Mouse (Mus musculus): ENCODE measurements around the gene Zfp646. TPM values are rescaled to one million over a fixed set of nuclear protein-coding genes. Genes with fewer than 3 reads are reported as not detected.

Gene Zfp646
- total RNA-seq, 2 experiments from 2014 or later = 38.4 to 40.8 TPM

Other genes with a start within 250 kb of the Zfp646 start
- 50.9 and 81.5 TPM in 2 replicates for gene Bcl7c, start 167.3 kb upstream of the Zfp646 start, total RNA-seq (2014; fragmentation: Nextera tagmentation)
- 39.3 and 57.5 TPM in 2 replicates for gene Bcl7c, start 167.3 kb upstream of the Zfp646 start, total RNA-seq (2017)
- gene Ctf1, start 163.5 kb upstream of the Zfp646 start, total RNA-seq (2014; fragmentation: Nextera tagmentation) = 0.73 and 1.2 TPM in 2 replicates
- 0.90 and 3.2 TPM in 2 replicates for gene Ctf1, start 163.5 kb upstream of the Zfp646 start, total RNA-seq (2017)
- not detected in 2 replicates for gene Ctf2, start 144.1 kb upstream of the Zfp646 start, total RNA-seq (2014; fragmentation: Nextera tagmentation)
- 0.31 TPM in 1 of 2 replicates, not detected in the other for gene Ctf2, start 144.1 kb upstream of the Zfp646 start, total RNA-seq (2017)
- 11.1 and 11.7 TPM in 2 replicates for gene Fbxl19, start 131.7 kb upstream of the Zfp646 start, total RNA-seq (2014; fragmentation: Nextera tagmentation)
- gene Fbxl19, start 131.7 kb upstream of the Zfp646 start, total RNA-seq (2017) = 13.8 and 17.7 TPM in 2 replicates
- 36.8 and 41.2 TPM in 2 replicates for gene Orai3, start 106.4 kb upstream of the Zfp646 start, total RNA-seq (2014; fragmentation: Nextera tagmentation)
- gene Orai3, start 106.4 kb upstream of the Zfp646 start, total RNA-seq (2017) = 22.7 and 22.8 TPM in 2 replicates
- 59.6 and 105 TPM in 2 replicates for gene Setd1a, start 99.6 kb upstream of the Zfp646 start, total RNA-seq (2014; fragmentation: Nextera tagmentation)
- 11.9 and 12.4 TPM in 2 replicates for gene Setd1a, start 99.6 kb upstream of the Zfp646 start, total RNA-seq (2017)
- gene Gm49388, start 90.6 kb upstream of the Zfp646 start, total RNA-seq (2014; fragmentation: Nextera tagmentation) = not detected in 2 replicates
- 1.2 TPM in 1 of 2 replicates, not detected in the other for gene Gm49388, start 90.6 kb upstream of the Zfp646 start, total RNA-seq (2017)
- 27.6 and 29.6 TPM in 2 replicates for gene Hsd3b7, start 75.6 kb upstream of the Zfp646 start, total RNA-seq (2014; fragmentation: Nextera tagmentation)
- gene Hsd3b7, start 75.6 kb upstream of the Zfp646 start, total RNA-seq (2017) = 19.1 and 31.6 TPM in 2 replicates
- gene Stx4a, start 51.9 kb upstream of the Zfp646 start, total RNA-seq (2014; fragmentation: Nextera tagmentation) = 88.9 and 105 TPM in 2 replicates
- 37.7 and 38.8 TPM in 2 replicates for gene Stx4a, start 51.9 kb upstream of the Zfp646 start, total RNA-seq (2017)
- 0.62 and 0.88 TPM in 2 replicates for gene Stx1b, start 51.7 kb upstream of the Zfp646 start, total RNA-seq (2014; fragmentation: Nextera tagmentation)
- not detected in 2 replicates for gene Stx1b, start 51.7 kb upstream of the Zfp646 start, total RNA-seq (2017)
- 7.2 and 15.7 TPM in 2 replicates for gene Zfp668, start 607 bp downstream of the Zfp646 start, total RNA-seq (2014; fragmentation: Nextera tagmentation)
- gene Zfp668, start 607 bp downstream of the Zfp646 start, total RNA-seq (2017) = 3.9 and 4.9 TPM in 2 replicates
- 0.19 TPM in 1 of 2 replicates, not detected in the other for gene Prss53, start 14.7 kb downstream of the Zfp646 start, total RNA-seq (2014; fragmentation: Nextera tagmentation)
- gene Prss53, start 14.7 kb downstream of the Zfp646 start, total RNA-seq (2017) = 0.13 TPM in 1 of 2 replicates, not detected in the other
- gene Gm21974, start 19.2 kb downstream of the Zfp646 start, total RNA-seq (2014; fragmentation: Nextera tagmentation) = not detected in 2 replicates
- gene Gm21974, start 19.2 kb downstream of the Zfp646 start, total RNA-seq (2017) = not detected in 2 replicates
- gene Vkorc1, start 19.4 kb downstream of the Zfp646 start, total RNA-seq (2014; fragmentation: Nextera tagmentation) = 93.1 and 126 TPM in 2 replicates
- gene Vkorc1, start 19.4 kb downstream of the Zfp646 start, total RNA-seq (2017) = 24.9 and 69.4 TPM in 2 replicates
- gene Bckdk, start 27.9 kb downstream of the Zfp646 start, total RNA-seq (2014; fragmentation: Nextera tagmentation) = 63.3 and 78.0 TPM in 2 replicates
- 38.6 and 50.5 TPM in 2 replicates for gene Bckdk, start 27.9 kb downstream of the Zfp646 start, total RNA-seq (2017)
- 20.4 and 25.0 TPM in 2 replicates for gene Kat8, start 36.3 kb downstream of the Zfp646 start, total RNA-seq (2014; fragmentation: Nextera tagmentation)
- 18.1 and 21.0 TPM in 2 replicates for gene Kat8, start 36.3 kb downstream of the Zfp646 start, total RNA-seq (2017)
- not detected in 2 replicates for gene Prss8, start 53.9 kb downstream of the Zfp646 start, total RNA-seq (2014; fragmentation: Nextera tagmentation)
- 0.52 TPM in 1 of 2 replicates, not detected in the other for gene Prss8, start 53.9 kb downstream of the Zfp646 start, total RNA-seq (2017)
- gene Prss36, start 70.5 kb downstream of the Zfp646 start, total RNA-seq (2014; fragmentation: Nextera tagmentation) = 0.92 and 7.3 TPM in 2 replicates
- 0.90 and 3.3 TPM in 2 replicates for gene Prss36, start 70.5 kb downstream of the Zfp646 start, total RNA-seq (2017)
- 319 and 323 TPM in 2 replicates for gene Fus, start 91.2 kb downstream of the Zfp646 start, total RNA-seq (2014; fragmentation: Nextera tagmentation)
- gene Fus, start 91.2 kb downstream of the Zfp646 start, total RNA-seq (2017) = 60.8 and 62.2 TPM in 2 replicates
- gene Pycard, start 117.6 kb downstream of the Zfp646 start, total RNA-seq (2014; fragmentation: Nextera tagmentation) = 115 and 175 TPM in 2 replicates
- 62.6 and 101 TPM in 2 replicates for gene Pycard, start 117.6 kb downstream of the Zfp646 start, total RNA-seq (2017)
- not detected in 2 replicates for gene Trim72, start 127.7 kb downstream of the Zfp646 start, total RNA-seq (2014; fragmentation: Nextera tagmentation)
- gene Trim72, start 127.7 kb downstream of the Zfp646 start, total RNA-seq (2017) = not detected in 2 replicates
- gene Itgam, start 186.4 kb downstream of the Zfp646 start, total RNA-seq (2014; fragmentation: Nextera tagmentation) = 12.5 and 17.5 TPM in 2 replicates
- 21.6 and 23.7 TPM in 2 replicates for gene Itgam, start 186.4 kb downstream of the Zfp646 start, total RNA-seq (2017)
- gene Gm49368, start 186.5 kb downstream of the Zfp646 start, total RNA-seq (2014; fragmentation: Nextera tagmentation) = not detected in 2 replicates
- gene Gm49368, start 186.5 kb downstream of the Zfp646 start, total RNA-seq (2017) = 0.09 TPM in 1 of 2 replicates, not detected in the other

All from granulocyte monocyte progenitor cell, adult 5-6 weeks (primary cell).